Comparison of ENCODE assay signal across 13 mouse cellular contexts in genomic region chr6:85803180-85803579, GRCm38 (mm10). TPM values are rescaled to one million over a fixed set of nuclear protein-coding genes. Genes with fewer than 3 reads are reported as not detected.
DNase-seq lines count a peak whose midpoint lies in the region.
"Not testable (repeated sequence)": the region's sequence is repeated elsewhere in the genome, so short reads cannot be mapped to it uniquely, and the experiment has no call there.
"Had no signal": no experiment of that assay in that cellular context is flagged by ENCODE, and none has a peak within 500 bp of the region (broad histone marks: within the 10 kb centered on the region; RNA-seq: fewer than 3 reads in every experiment).

No protein-coding gene starts in this region.

- peak; percentile 14 for DNase-seq in NIH3T3 (ENCODE audit: low read depth)
- peak; percentile 9 for DNase-seq in adrenal gland, postnatal 14 days
- peak; percentile 95 for DNase-seq in heart, adult 11 months
- peak; percentile 21 to 26 for DNase-seq in heart, postnatal 10 days
- peak; percentile 55 for DNase-seq in kidney, adult 18-20 months
- peak; percentile 37 to 77 for DNase-seq in kidney, postnatal 36 days
- DNase-seq in lung, postnatal 10 days, result peak; percentile 27
- peak; percentile 9 for DNase-seq in skeletal muscle tissue, adult 2 months (ENCODE audit: low read depth, low spot score)

- intact Hi-C loops in heart, postnatal 10 days (cut with DNase I), result not testable (repeated sequence)

RNA-seq across cellular contexts. Expression of gene Nat8f6, which starts 17.6 kb away (rescaled TPM):
- total RNA-seq in adrenal gland, postnatal 14 days (2021), result 0.41 and 0.45 TPM in 2 replicates
- total RNA-seq in heart, postnatal 10 days (2021), result under 1 TPM in 1 of 2 experiments, not detected in 1; 0.30 TPM
- total RNA-seq: CH12.LX; ES-E14; forebrain, postnatal 0 days; gastrocnemius, postnatal 14 days; megakaryocyte-erythroid progenitor cell, adult 5-6 weeks had no signal

RNA-seq across cellular contexts. Expression of gene Nat8f5, which starts 17.6 kb away (rescaled TPM):
- total RNA-seq in adrenal gland, postnatal 14 days (2021), result 1.4 and 1.9 TPM in 2 replicates
- total RNA-seq in heart, postnatal 10 days (2021), result not detected
- total RNA-seq: CH12.LX; ES-E14; forebrain, postnatal 0 days; megakaryocyte-erythroid progenitor cell, adult 5-6 weeks had no signal

RNA-seq across cellular contexts. Expression of gene Nat8, which starts 28.7 kb away (rescaled TPM):
- total RNA-seq in adrenal gland, postnatal 14 days (2021), result 1.6 TPM in 2 replicates
- not detected for total RNA-seq in heart, postnatal 10 days (2021)
- total RNA-seq: CH12.LX; ES-E14; gastrocnemius, postnatal 14 days; megakaryocyte-erythroid progenitor cell, adult 5-6 weeks had no signal

RNA-seq across cellular contexts. Expression of gene Nat8f3, which starts 37.6 kb away (rescaled TPM):
- total RNA-seq in adrenal gland, postnatal 14 days (2021), result 0.68 TPM in 1 of 2 replicates, not detected in the other
- total RNA-seq in heart, postnatal 10 days (2021), result under 1 TPM in 1 of 2 experiments, not detected in 1; 0.36 TPM
- total RNA-seq: CH12.LX; ES-E14; forebrain, postnatal 0 days; gastrocnemius, postnatal 14 days; megakaryocyte-erythroid progenitor cell, adult 5-6 weeks had no signal

Comparison
In these comparisons a context has a peak if more than half of its experiments do, and no peak if none do; other contexts are left out.
1. Peak in every context shown above with its lines: DNase-seq.
2. DNase-seq: peak in every context shown above with its lines; median percentile 95 in heart, adult 11 months; 57 in kidney, postnatal 36 days; 55 in kidney, adult 18-20 months; 27 in lung, postnatal 10 days; 24 in heart, postnatal 10 days; 14 in NIH3T3; 9 in adrenal gland, postnatal 14 days; 9 in skeletal muscle tissue, adult 2 months.